Mouse (Mus musculus): ENCODE measurements around the gene Rbck1.

DNA sequence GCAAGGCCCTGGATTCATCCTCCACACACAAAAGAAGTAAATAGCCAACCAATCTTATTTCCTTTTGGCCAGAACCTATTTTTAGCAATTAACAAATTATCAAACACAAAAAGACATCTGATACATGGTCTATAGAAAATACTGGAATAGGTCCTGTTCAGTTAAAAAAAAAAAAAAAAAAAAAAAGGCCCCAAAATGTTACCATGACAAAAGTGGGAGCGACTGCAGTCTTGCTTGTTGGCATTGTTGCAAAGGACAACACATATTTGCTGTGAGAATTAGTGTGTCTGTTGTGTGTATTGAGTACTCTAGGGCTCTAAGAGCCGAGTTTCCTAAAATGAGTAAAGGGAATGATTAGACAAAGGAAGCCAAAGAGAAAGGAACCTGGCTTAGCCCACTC, 40.0 kb downstream of the Rbck1 start:
- TF ChIP-seq CTCF (IDR thresholded peaks at IDR 0.05; ENCODE audit: low read depth) (no peak), EP300 (optimal IDR thresholded peaks at IDR 0.05) (no peak)

Measured in stomach, postnatal 0 days (tissue).